Comparison of ENCODE assay signal across 11 mouse cellular contexts in genomic region chr2:130068228-130068627, GRCm38 (mm10). TPM values are rescaled to one million over a fixed set of nuclear protein-coding genes. Genes with fewer than 3 reads are reported as not detected.
A peak's percentile ranks its signal among the peaks of the same experiment; 100 is the strongest.
DNase-seq lines count a peak whose midpoint lies in the region; ATAC-seq and TF ChIP-seq lines count a peak whose summit lies in the region.
"Had no signal": no experiment of that assay in that cellular context is flagged by ENCODE, and none has a peak within 500 bp of the region (broad histone marks: within the 10 kb centered on the region; RNA-seq: fewer than 3 reads in every experiment).

No protein-coding gene starts in this region.

- ATAC-seq in neural tube, embryonic 11.5 days (ENCODE audit: insufficient read depth, low FRiP score, low TSS enrichment) = no peak
- ATAC-seq in neural tube, embryonic 15.5 days (ENCODE audit: low FRiP score) = no peak

- H3K4me3 ChIP-seq in gastrocnemius, adult 2 months = no peak overlapping the region
- no peak overlapping the region for H3K4me3 ChIP-seq in neural tube, embryonic 11.5 days (ENCODE audit: low read depth, low read length)
- H3K4me3 ChIP-seq in neural tube, embryonic 15.5 days (replicated peaks) = no peak overlapping the region
- H3K4me3 ChIP-seq: neural tube, embryonic 12.5 days had no signal

- 25% methylated on average over 3 of the region's 3 CpGs for WGBS in neural tube, embryonic 11.5 days
- WGBS in neural tube, embryonic 15.5 days = 25% methylated on average over 3 of the region's 3 CpGs

- TF ChIP-seq CTCF in gastrocnemius, adult 2 months (IDR thresholded peaks at IDR 0.05) = peak; percentile 69

- H3K9me3 ChIP-seq in neural tube, embryonic 11.5 days (ENCODE audit: control insufficient read depth, low read length) = no peaks in the 10 kb centered on the region
- H3K9me3 ChIP-seq in neural tube, embryonic 15.5 days (replicated peaks) = no peaks in the 10 kb centered on the region
- H3K9me3 ChIP-seq: neural tube, embryonic 12.5 days had no signal

- no peaks in the 10 kb centered on the region for H3K4me1 ChIP-seq in neural tube, embryonic 11.5 days (ENCODE audit: control insufficient read depth, insufficient read depth, low read length)
- H3K4me1 ChIP-seq in neural tube, embryonic 15.5 days = no peaks in the 10 kb centered on the region
- H3K4me1 ChIP-seq: neural tube, embryonic 12.5 days had no signal

- H3K27me3 ChIP-seq in neural tube, embryonic 11.5 days (ENCODE audit: control insufficient read depth, insufficient read depth, low read length) = no peaks in the 10 kb centered on the region
- H3K27me3 ChIP-seq in neural tube, embryonic 15.5 days (replicated peaks) = no peaks in the 10 kb centered on the region
- H3K27me3 ChIP-seq: neural tube, embryonic 12.5 days had no signal

- intact Hi-C loops in gastrocnemius, adult 2 months (cut with DNase I) = loop anchor here (5.0 kb wide), 2 partner anchors 99 to 179 kb away; no protein-coding TSS in a partner anchor

- H3K27ac ChIP-seq in gastrocnemius, adult 2 months = no peak overlapping the region
- no peak overlapping the region for H3K27ac ChIP-seq in neural tube, embryonic 11.5 days (ENCODE audit: low read depth, low read length)
- no peak overlapping the region for H3K27ac ChIP-seq in neural tube, embryonic 15.5 days (replicated peaks)
- H3K27ac ChIP-seq: neural tube, embryonic 12.5 days had no signal

- DNase-seq in gastrocnemius, adult 2 months = no peak
- no peak for DNase-seq in gastrocnemius, postnatal 10 days
- peak; percentile 26 for DNase-seq in neural tube, embryonic 11.5 days (ENCODE audit: low spot score)
- DNase-seq in c-Kit-positive CD71-positive TER-119-positive erythroid progenitor cells, embryonic 14.5 days (ENCODE audit: low spot score) = peak; percentile 6
- DNase-seq in layer of hippocampus, postnatal 14 days (ENCODE audit: low spot score in 2 of 2) = peak; percentile 21 to 52
- no peak for DNase-seq in T-cell, adult 2 months (ENCODE audit: low spot score)
- DNase-seq in spleen, postnatal 10 days (ENCODE audit: low spot score in 2 of 2) = no peak

- no peak overlapping the region for H3K9ac ChIP-seq in neural tube, embryonic 11.5 days (ENCODE audit: low read length)
- no peak overlapping the region for H3K9ac ChIP-seq in neural tube, embryonic 15.5 days (replicated peaks)
- H3K9ac ChIP-seq: neural tube, embryonic 12.5 days had no signal

- no peaks in the 10 kb centered on the region for H3K36me3 ChIP-seq in neural tube, embryonic 11.5 days (ENCODE audit: control insufficient read depth, insufficient read depth, low read length)
- H3K36me3 ChIP-seq in neural tube, embryonic 15.5 days = no peaks in the 10 kb centered on the region
- H3K36me3 ChIP-seq: neural tube, embryonic 12.5 days had no signal

- no peak overlapping the region for H3K4me2 ChIP-seq in neural tube, embryonic 11.5 days (ENCODE audit: low read depth)
- no peak overlapping the region for H3K4me2 ChIP-seq in neural tube, embryonic 15.5 days
- H3K4me2 ChIP-seq: neural tube, embryonic 12.5 days had no signal

RNA-seq across cellular contexts. Expression of gene Tgm6, which starts 44.0 kb away (rescaled TPM):
- total RNA-seq in gastrocnemius, adult 2 months (2021) = not detected
- not detected for total RNA-seq in gastrocnemius, postnatal 10 days (2021)
- polyA plus RNA-seq in neural tube, embryonic 11.5 days (2014; fragmentation: Nextera tagmentation; extraction: Ambion mirVana) = not detected in 2 replicates
- 0.04 TPM in 1 of 2 replicates, not detected in the other for polyA plus RNA-seq in neural tube, embryonic 15.5 days (2015; fragmentation: Nextera tagmentation; extraction: Ambion mirVana)
- under 1 TPM; 0.25 to 0.29 TPM for total RNA-seq in layer of hippocampus, postnatal 14 days (2021)
- total RNA-seq: adrenal gland, postnatal 36 days had no signal
- polyA plus RNA-seq: large intestine, adult 2 months; neural tube, embryonic 12.5 days had no signal

RNA-seq across cellular contexts. Expression of gene Tgm3, which starts 56.1 kb away (rescaled TPM):
- not detected for total RNA-seq in gastrocnemius, adult 2 months (2021)
- total RNA-seq in gastrocnemius, postnatal 10 days (2021) = under 1 TPM in 1 of 2 experiments, not detected in 1; 0.07 TPM
- polyA plus RNA-seq in neural tube, embryonic 11.5 days (2014; fragmentation: Nextera tagmentation; extraction: Ambion mirVana) = not detected in 2 replicates
- polyA plus RNA-seq in neural tube, embryonic 15.5 days (2015; fragmentation: Nextera tagmentation; extraction: Ambion mirVana) = 0.05 TPM in 1 of 2 replicates, not detected in the other
- total RNA-seq in layer of hippocampus, postnatal 14 days (2021) = under 1 TPM; 0.88 to 0.91 TPM
- polyA plus RNA-seq: neural tube, embryonic 12.5 days had no signal

Comparison
In these comparisons a context has a peak if more than half of its experiments do, and no peak if none do; other contexts are left out.
1. DNase-seq: peak in neural tube, embryonic 11.5 days (single experiment), c-Kit-positive CD71-positive TER-119-positive erythroid progenitor cells, embryonic 14.5 days (single experiment) and layer of hippocampus, postnatal 14 days (2 of 2); none in gastrocnemius, adult 2 months (single experiment), gastrocnemius, postnatal 10 days (single experiment), T-cell, adult 2 months (single experiment) and spleen, postnatal 10 days (0 of 2).